Mouse (Mus musculus) thymus, adult 18-20 months (tissue): Measurements from ENCODE around the gene Ccdc60.

ENCODE experiments used
- DNase-seq, 2 experiments: peaks; one replicate each; pipeline ENCODE4 v3.0.0; 2022; ENCODE audit warnings: mixed read lengths in 2 of 2

The Ccdc60 gene

DNA sequence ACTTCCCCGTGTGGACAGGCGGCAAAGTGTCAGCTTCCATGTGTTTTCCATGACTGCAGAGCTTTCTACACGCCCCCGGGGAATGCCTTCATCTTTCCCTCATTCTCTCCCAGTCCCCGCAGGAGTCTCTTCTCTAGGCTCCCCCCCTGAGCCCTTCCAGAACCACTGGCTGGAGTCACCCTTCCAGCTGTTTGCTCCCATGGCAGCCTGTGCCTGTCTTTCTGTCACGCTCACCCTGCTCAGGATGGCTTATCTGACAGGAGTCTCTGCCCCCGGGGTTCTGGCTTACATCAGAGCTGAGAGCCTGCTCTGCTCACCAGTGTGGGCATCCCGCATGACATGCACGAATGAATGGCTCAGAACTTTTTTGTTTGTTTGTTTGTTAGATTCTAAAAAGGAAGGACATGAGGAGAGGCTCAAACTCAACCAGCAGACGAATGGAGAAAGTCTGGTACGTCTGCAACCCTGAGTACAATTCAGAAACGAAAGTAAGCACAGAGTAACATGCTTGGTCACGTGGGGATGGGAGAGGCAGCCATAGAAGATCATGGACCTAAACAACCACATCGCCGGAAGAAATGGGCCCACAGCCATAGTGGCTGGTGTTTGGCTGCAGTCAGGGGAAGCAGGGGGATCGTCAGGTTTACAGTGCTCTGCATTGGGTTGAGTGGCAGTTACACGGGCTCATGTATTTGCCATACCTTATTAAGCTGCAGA, 17.1 kb downstream of the Ccdc60 start:
- no peak for DNase-seq

DNA sequence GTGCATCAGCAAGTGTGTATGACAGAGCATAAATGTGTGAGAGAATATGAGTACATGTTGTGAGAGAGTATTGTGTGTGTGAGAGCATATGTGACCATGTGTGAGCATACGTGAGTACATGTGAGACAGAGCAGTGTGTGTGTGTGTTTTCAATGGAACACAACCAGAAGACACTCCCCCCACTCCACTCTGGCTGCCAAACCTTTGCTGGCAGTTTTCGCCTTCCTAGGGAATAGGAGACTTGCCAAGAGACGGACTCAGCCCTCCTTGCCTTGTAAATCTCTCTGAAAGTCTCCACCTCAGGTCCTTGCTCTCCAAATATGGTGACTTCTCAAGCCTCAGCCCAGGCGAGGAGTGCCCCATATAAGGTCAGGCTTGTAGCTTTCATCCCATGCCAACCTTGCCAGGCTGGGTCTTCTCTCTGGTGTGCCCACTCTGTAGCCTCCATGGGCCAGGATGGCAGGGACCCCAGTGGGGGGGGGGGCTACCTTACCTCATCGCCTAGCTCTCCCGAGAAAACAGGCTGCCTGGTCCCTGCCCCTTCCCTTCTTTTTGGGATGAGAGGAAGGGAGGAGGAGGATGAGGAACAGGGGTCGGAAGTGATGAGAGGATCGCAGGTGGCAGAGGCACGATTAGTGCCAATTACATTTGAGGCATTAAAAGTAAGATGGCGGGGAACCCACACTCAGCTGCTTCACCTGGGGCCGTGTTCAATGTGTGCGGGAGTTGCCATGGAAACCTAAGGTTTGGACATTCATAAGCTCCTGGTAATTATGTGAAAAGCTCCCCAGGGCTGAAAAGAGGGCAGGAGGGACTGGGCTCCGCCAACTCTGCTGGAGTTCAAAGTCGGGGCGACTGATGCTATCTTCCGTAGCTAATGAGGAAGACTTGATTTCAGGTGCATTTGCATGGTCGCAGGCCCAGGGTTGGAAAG, 19.3 kb downstream of the Ccdc60 start:
- DNase-seq = no peak

DNA sequence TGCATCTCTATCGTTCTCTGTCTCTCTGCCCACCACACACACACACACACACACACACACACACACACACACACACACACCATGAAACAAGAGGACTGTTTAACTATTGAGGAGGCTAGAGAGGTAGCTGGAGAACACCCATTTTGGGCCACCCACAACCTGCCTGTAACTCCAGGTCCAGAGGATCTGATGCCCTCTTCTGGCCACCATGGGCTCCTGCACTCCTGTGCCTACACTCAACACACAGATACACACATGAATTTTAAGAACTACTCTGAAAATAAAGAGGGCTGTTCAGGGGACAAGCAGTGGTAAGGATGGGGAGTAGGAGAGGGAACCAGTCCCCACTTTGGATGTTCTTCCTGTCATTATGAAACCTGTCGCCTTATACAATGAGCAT, 26.1 kb downstream of the Ccdc60 start:
- DNase-seq = no peak

DNA sequence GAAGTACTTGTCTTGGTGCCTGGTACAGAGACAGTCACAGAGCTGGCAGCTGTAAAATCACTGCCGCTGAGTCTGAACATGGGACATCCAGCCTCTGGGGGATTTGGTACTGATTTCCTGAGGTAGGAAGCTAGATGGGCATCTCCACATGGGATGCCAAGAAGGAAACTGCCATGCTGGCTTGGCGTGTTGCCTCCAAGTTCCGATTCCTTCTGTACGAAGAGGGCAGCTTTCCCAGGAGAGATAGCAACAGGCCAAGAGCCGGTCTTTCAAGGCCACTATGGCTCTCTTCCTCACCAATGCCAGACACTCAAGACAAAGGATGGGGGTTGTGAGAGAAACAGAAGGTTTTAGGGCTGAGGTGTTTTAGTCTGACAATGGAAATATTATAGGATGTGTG, 26.8 kb downstream of the Ccdc60 start:
- no peak for DNase-seq

DNA sequence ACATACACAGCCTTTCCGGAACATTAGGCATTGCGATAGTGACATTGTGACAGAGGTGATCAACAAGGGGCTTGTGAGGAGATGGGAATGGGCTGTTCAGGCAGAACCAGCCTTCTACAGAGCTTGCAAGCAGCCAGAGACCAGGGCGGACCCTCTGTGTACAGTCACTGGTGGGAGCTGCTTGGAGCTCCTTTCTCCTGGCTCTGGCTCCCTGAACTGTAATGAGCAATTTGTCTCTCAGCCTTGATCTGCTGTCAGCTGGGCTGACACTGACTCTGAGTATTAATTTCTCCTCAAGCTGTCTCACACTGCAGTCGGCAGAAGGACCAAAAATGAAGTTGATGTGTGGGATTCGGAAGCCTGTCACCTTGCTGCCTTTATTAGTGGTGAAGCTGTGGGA, 28.4 kb downstream of the Ccdc60 start:
- no peak for DNase-seq

DNA sequence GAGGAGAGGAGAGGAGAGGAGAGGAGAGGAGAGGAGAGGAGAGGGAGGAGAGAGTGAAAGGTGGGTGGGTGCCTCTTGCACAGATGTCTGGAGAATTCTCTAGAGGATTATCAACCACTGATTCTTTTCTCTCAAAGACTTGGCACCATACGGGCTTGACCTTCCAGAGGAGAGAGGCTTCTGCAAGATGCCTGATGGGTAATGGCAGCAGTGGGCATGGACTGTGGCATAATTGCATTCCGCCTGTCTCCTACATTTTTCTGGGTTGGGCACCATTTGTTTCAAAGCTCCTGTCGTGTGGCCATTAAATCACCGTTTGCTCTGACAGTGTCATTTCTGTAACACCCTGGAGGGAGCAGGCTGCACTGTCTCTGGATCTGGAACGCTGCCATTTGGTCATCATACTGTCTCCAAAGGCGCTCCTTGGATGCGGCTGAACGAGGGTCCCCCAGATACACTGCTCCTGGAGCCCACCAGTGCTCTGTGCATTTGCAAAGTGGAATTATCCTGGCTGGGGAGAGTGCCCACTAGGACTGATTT, 30.4 kb downstream of the Ccdc60 start:
- DNase-seq = no peak

DNA sequence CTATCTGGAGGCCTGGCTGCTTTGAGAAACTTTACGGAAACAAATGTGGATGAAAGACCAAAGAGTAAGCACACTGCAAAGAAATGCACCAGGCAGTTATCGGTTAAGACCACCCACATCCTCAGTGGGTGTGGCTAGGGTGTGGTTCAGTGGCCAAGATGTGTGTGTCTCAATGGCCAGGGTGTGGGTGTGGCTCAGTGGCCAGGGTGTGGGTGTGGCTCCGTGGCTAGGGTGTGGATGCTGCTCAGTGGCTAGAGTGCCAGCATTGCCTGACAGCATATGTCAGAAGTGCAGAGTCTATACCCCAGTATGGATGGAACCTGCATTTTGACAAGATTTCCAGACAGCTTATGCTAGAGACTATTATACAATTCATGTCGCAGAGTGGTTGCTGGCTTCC, 34.9 kb downstream of the Ccdc60 start:
- DNase-seq = no peak

DNA sequence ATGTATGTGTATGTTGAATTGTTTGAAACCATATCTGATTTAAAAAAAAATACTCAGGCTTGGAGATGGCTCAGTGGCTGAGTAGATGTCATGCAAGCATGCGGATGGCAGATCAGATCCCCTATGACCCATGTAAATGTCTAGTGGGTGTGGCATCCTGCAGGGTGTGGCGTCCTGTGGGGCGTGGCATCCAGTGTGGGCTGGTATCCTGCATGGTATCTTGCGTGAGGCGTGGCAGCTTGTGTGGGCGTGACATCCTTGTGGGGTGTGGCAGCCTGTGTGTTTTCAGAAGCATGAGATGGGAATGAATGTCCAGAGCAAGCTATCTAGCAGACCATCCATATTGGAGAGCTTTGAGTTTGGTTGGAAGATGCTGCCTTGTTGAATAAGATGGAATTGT, 36.6 kb downstream of the Ccdc60 start:
- no peak for DNase-seq

DNA sequence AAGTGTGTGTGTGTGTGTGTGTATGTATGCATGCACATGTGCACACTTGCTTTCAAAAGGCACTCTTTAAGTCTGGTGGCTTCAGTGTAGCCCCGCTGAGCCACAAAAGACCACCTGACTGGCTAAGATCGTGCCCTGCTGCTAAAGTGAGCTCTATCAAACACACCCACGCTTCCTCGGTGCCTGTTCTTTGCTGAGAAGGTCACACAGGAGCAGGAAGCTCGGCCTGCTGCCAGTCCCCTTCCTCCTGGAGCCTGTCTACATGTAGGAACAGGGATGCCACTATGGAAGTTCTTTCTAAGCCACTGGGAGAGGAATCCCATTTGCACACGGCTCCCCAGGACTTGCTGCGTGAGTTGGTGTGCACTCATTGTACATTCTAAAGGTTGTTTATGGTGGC, 42.1 kb downstream of the Ccdc60 start:
- no peak for DNase-seq

DNA sequence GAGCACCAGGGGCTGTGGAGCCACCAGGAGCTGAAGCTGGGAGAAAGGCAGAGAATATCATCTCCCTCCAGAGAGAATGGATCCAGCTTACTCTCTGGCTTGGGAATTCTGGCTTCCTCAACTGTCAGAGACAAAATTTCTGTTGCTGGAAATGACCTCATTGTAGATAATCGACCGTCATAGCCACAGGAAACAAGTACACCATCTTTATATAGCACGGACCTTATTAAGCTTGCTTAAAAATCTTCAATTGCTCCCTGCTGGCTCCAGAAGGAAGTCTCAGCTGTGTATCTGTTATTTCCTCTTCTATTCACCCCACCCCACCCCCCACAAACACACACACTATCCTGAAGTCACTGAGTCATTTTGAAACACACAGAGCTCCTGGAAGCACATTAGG, 44.3 kb downstream of the Ccdc60 start:
- no peak for DNase-seq

DNA sequence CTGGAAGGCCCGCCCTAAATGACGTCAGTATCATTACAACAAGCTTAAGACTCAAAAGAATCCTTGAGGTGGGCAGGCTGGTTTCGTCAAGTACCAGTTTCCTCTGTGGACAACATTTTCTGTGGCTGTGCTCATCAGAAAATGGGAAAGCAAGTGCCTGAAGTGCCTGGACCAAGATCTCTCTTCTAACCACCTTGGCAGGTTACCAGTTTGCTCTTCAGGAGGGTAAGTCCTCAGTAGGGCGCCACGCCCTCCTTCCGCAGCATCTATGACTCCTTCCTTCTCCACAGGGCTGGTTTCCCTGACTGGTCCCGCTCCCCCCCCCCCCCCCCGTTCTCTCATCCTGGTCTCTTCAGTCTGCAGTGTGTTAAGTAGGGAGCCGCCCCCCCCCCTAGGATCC, 45.2 kb downstream of the Ccdc60 start:
- DNase-seq = no peak

DNA sequence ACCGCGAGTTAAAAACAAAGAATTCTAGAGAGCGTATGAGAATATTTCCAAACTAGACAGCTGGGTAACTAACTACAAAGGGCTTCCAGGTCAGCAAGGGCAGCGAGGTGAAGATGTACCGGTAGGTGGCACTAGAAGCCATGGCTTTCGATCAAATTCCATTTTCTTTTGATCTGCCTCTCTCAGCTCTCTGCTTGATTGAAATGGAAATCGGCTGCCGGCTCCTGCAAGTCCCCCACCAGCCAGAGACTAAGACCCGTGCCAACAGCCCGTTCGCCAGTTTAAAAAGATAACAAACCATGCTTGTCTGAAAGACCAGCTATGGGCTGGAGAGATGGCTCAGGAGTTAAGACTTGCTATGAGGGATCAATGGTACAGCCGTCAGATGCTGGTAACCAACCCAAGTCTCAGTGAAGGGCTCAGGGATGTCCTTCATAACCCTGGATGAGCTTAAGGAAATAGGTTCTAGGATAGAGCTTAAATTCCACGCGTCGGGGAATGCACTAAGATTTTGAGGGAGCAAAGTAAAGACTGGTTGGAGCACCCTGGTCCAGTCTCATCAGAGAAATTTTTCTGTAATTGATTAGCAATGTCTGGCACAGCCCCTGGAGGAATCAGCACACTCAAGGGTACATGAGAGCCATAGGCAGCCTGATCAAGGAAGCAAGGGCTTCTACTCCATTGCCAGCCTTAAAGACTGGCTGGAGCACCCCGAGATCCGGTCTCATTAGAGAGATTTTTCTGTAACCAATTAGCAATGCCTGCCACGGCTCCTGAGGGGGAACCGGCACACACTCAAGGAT, 56.7 kb downstream of the Ccdc60 start:
- DNase-seq = no peak

DNA sequence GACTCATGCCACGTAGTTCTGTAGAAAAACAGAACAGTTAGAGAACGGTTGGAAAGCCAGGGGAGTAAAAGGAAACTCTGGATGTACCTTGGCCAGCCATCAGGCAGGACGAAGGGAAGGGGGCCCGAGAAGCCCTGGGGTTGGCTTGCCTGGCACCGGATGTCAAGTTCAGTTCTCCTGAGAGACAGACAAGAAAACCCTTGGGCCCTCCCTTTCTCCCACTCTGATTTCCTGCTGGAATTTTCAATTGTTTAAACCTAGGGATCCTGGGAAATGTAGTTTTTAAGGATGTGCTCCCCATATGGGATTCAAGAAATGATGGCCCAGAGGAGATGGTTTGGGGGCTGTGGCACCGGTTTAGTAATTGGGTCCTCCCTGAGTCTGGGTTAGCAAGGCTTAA, 60.4 kb downstream of the Ccdc60 start:
- no peak for DNase-seq

DNA sequence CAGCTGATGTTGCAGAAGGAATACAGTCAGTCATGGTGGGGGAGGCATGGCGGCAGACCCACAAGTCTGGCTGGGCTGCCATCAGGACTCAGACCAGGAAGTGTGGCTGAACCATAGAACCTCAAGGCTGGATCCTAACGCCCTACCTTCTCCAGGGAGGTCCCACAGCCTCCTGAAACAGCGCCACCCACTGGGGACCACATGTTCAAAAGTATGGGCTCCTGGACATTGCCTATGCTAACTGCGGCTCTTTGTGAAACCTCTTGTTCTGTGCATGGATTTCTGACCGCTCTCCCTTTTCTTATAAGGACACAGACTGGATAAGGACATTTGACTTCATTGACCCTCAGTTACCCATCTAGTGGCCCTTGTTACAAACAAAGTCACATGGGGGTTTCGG, 64.8 kb downstream of the Ccdc60 start:
- DNase-seq = no peak

DNA sequence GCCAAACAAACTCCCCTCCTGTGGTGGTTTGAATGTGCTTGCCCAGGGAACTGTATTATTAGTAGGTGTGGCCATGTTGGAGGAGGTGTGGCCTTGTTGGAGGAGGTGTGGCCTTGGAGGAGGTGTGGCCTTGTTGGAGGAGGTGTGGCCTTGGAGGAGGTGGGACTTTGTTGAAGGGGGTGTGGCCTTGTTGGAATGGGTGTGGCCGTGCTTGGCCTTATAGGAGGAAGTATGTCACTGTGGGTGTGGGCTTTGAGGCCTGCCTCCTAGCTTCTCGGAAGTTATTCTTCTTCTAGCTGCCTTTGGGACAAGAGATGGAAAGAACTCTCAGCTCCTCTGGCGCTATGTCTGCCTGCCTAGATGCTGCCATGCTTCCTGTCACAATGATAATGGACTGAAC, 66.9 kb downstream of the Ccdc60 start:
- no peak for DNase-seq

DNA sequence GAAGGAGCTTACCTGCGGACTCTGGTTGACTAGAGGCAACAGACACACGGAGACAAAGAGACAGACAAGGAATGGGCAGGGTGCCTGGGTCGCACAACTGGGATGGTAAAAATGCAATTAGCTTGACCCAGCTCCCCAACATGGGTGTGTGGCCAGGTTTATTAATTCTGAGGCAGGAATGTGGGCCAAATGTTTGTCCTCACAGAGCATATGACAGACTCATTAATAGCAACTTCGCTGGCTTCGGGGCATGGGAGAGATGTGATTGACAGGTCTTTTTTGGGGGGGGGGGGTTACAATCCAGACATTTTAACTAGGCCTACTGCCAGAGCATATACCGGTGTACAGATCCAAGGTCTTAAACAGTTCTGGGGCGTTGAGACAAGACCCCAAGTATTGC, 69.5 kb downstream of the Ccdc60 start:
- DNase-seq = no peak

DNA sequence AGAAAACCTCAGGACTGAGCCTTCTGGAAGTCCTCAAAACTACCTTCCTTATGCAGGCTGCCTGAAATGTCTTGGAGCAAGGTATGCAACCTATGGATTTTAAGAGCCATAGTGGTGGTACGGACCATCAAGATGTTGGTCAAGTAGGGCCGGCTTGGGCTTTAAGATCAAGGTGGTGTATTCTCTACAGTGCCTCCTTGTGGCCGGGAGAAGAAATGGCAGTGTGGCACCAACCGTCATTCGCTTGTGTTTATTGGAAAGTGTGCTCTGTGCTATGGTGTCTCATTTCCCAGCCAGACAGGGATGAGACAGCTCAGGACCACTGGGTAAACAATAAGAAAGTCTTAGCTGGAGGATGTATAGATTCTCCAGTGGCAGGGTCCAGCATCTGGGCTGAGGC, 76.1 kb downstream of the Ccdc60 start:
- DNase-seq = no peak

DNA sequence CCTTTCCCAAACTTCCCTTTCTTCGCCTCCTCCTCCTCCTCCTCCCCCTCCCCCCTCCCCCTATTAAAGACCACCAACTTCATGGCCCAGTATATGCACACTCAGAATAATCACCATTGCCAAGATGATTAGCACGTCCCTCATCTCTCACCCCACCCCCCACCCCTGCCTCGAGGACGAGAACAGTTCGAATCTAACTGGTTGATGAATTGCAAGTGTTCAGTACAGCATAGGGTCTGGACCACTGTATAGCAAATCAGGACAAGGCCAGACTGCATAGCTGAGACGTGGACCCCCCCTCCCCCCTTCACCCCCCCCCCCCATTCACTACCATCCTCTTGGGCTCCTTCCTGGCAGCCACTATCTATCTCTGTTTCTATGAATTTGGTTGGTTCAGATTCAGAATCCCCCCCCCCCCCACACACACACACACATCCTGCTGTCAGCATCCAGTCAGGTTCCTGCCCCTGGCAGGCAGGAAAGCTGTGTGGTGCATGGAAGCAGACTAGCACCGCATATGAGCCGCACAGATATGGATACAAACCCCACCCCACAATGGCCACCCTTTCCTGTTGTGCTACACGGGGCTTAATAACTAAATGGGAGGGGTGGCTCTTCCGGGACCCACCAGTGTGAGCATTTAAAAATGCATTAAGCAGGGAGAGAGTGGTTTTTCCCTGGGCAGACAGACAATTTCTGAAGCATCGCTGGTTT, 79.2 kb downstream of the Ccdc60 start:
- DNase-seq = no peak

DNA sequence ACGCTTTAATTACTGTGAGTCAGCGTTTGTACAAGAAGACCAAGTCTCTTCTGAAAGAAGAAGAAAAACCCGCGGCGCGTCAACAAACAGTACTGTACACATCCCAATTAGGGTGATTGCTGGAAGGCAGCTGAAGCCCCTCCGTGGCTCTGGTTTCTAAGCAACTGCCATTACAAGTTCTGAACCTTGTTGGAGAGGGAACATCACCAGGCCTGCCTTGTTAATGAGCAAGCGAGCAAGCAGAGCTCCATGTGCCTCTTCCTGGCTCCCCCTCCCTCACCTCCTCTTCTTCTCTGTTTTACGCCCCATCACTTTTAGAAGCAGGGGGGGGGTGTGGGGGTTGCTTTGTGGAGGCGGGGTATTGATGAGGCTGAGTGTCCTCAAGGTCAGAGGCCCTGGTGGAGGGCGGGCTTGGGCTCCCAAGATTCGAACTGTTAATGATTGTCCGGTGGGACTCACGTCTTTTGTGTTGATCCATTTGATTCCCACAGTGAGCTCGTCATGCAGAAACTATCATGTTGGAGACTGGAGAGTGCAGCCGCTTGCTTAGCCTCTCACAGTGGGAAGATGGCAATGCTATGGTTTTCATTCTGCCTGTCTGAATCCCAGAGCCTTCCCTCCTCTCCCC, 79.9 kb downstream of the Ccdc60 start:
- no peak for DNase-seq

DNA sequence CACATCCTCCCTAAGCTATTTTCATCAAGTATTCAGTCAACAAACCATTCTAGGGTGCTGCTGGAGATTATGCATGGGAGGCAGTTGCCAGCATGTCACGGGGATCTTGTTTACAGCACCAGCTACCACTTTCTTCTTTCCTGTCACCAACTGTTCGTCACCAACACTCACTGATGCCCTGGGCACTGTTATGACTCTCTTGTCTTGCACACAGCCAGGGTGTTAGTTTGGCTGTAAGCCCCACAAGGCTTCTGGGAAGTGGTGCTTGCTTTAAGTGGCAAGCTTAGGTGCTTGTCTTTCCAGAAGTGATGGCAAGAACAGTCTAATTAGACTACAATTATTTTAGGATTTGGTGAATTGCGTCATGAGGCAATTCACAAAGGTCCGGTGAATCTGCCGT, 86.1 kb downstream of the Ccdc60 start:
- no peak for DNase-seq

DNA sequence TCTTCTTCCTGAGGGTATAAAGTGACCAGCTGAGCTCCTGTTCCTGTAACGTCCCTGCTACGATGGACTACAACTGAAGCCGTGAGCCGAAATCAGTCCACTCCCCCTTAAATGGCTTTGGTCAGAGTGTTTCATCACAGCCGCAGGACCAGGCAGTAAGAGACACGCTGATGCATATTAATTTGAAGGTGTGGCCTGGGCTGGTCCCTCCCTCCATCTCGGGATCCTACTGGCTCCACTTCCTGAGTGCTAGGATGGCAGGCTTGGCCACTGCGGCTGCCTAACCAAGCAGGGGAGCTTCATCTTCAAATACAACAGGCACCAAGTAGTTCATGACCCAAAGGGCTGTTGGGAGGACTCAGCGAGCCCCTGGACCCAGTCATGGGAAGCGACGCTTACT, 94.3 kb downstream of the Ccdc60 start:
- DNase-seq = no peak

DNA sequence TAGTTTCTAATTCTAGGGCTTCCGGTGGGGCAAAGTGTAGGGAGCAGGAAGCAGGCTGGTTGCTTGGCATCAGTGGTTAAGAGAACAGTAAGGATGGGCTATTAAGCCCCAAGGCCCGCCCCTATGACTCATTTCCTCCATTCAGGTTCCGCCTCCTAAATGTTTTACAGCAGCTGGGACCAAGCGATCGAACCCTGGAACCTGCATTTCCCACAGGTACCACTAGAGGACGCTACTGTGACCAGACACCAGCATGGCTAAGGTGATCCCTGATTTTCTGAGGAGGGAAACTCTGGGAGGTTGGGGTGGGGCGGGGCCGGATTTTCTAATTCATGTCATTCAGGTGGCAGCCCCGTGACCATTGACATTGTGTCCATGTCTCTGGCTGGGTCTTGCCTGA, 96.1 kb downstream of the Ccdc60 start:
- no peak for DNase-seq
